Mouse (Mus musculus) thymus, postnatal 25 days (tissue): ENCODE results near the gene Gm20422.
"Not testable (repeated sequence)": the region's sequence is repeated elsewhere in the genome, so short reads cannot be mapped to it uniquely, and the experiment has no call there.

Source experiments
- DNase-seq: peaks from one replicate; pipeline ENCODE4 v3.0.0; 2022

The Gm20422 gene

DNA sequence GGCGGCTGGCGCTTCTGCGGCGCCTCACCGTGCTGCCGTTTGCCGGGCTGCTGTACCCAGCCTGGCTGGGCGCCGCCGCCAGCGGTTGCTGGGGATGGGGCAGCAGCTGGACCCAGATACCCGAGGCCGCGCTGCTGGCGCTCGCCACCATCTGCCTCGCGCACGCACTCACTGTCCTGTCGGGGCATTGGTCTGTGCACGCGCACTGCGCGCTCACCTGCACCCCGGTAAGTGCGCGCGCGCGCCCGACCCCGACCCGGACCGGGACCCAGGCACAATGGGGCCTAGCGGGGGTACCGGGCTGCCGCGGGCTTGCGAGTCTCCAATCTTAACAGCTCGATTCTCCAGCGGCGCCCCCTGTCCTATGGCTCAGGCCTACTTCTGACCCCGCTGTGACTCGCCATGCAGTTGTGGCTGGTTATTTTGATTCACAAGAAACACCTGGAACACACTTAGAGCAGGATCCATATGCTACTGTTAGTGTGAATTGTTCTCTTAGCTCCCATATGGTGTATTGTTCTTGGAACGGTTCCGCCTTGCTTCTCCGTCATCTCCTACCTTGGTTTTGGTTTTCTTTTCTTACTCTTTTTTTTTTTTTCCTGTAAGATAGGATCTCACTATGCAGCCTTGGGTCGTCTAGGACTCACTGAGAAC, 16.9 kb upstream of the Gm20422 start:
- DNase-seq = no peak

DNA sequence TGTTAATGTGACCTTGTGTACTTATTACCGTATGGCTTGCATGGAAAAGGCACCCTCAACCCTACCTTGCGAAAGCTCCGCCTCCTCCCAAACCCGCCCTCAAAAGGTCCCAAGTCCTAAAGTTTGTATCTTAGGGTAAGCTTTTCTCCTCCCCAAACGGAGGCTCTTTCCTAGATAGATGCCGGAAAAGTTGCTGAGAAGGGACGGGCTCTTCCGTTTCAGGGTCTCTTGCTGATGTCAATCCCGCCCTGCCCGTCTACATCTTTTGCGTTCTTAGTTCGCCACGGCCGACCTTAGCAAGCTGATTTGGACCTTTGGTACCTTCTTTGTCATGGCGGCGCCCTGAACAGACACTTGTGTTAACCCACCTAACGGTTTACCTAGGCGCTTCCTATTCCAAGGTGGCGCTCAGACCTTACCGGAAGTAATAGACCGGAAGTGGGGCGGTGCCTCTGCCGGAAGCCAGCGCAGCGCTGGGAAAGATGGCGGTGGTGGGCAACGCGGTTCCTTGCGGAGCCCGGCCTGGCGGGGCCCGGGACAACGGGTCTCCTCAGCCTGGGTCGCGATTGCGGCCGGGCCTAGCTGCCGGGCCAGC, 16.2 kb upstream of the Gm20422 start, which contains the start of the genes Atp13a1 and Zfp866:
TSS of gene Atp13a1 (plus strand) at position 391 of the 595 bp plus-strand sequence.
TSS of gene Zfp866 (minus strand) at position 406 of the 595 bp plus-strand sequence.
- peak; percentile 91 for DNase-seq

DNA sequence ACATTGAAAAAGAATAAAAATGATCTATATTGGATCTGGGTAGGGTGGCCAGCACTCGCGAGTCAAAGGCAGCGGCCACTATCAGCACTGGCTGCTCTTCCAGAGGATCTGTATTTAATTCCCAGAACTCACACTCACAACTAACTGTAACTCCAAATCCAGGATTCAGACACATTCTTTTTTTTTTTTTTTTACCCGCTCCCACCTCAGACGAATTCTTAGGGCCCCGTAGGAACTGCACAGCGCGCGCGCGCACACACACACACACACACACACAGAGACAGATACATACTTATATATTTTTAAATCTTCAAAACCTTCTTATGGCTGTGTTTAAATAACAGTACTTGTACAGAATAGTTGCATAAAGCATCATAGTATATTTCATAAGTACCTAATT, 15.7 kb upstream of the Gm20422 start:
- no peak for DNase-seq

DNA sequence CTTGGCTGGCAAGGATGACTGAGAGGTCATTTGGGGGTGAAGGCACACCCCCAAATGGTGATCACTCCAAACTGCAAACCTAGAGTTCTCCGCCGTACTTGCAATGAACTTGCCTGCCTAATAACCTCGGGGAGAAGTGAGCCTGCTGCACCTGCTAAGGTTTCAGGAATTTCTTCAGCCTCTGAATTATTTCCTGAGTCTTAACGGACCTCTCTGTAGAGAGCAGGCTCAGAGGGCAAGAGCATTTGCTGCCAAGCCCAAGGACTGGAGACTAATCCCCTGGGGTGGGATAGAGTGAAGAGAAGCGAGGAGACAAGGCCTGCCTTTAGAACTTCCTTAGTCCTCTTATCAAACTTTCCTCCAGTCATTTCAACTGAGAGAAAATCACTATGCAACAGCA, 15.0 kb upstream of the Gm20422 start:
- DNase-seq = no peak

DNA sequence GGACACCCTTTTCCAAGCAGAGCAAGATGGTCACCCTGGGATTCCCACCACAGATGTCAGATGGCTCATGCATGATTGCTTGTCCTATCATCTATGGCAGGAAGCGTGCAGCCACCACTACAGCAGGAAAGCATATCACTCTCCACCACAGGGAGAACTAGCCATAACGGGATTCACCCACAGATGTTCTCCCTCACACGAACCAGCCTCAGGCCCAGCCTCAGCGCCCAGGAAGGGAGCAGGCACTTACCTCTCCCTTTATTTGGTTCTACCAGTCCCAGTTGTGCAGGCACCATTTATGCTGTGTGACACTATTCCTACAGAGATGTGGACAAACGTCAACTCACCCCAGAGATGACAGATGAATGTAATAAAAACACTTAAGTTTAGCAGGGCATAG, 14.4 kb upstream of the Gm20422 start:
- no peak for DNase-seq

DNA sequence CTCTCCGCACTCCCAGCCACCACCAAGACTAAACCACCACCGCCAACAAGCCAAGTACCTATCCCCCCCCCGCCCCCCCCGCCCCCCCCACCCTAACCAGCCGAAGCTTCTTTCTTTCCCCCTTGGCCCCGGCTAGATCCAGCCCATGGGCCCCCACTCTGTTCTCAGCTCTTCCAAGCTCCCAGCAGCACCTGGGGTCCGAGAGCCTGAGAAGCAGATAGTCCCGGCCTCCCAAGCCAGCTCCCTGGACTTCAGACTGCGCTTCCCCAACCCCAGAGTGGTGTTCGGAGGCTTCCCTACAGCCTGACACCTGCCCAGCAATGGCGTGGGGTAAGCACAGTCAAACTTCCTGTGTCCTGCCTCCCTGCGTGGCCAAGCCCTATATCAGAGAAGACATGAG, 2.4 kb upstream of the Gm20422 start:
- no peak for DNase-seq

DNA sequence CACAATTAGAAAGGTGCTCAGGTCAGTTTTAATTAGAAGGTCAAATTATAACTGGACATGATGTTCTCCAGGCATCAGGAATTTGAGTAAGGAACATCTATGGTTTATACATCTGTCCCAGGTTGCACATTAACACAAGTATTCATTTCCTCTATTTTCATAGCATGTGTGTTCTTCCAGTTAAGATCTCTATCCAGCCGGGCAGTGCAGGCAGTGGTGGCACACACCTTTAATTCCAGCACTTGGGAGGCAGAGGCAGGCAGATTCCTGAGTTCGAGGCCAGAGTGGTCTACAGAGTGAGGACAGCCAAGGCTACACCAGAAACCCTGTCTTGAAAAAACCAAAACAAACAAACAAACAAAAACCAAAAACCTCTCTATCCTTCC, 456 bp upstream of the Gm20422 start:
- DNase-seq = no peak

DNA sequence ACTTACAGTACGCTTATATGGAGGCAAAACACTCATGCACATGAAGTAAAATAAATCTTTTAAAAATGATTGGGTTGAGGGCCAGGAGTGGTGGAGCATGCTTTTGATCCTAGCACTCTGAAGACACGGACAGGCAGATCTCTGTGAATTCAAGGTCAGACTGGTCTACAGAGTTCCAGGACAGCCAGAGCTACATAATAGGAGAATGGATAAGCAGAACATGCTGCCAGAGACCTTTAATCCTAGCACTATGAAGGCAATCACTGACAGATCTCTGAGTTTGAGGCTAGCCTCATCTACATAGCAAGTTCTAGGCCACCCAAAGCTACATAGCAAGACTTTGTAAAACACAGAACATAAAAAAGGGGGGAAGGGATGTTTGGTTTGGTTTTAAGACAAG, 2.6 kb downstream of the Gm20422 start:
- DNase-seq = no peak

DNA sequence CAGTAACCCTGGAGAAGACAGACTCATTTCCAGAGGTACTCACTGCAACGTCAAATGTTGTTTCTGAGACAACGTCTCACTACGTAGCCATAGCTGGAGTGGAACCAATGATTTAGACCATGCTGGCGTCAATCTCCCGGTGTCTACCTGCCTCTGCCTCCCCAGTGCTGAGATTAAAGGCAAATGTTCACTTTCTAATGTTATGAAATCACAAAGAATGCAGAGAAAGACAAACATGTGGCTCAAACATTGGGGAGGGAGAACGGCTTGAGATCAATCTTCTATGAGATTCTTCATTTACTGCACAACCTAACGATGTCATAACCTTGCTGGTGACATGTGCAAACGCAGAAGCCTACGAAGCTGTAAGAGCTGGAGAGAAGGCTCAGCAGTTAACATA, 3.5 kb downstream of the Gm20422 start:
- no peak for DNase-seq

DNA sequence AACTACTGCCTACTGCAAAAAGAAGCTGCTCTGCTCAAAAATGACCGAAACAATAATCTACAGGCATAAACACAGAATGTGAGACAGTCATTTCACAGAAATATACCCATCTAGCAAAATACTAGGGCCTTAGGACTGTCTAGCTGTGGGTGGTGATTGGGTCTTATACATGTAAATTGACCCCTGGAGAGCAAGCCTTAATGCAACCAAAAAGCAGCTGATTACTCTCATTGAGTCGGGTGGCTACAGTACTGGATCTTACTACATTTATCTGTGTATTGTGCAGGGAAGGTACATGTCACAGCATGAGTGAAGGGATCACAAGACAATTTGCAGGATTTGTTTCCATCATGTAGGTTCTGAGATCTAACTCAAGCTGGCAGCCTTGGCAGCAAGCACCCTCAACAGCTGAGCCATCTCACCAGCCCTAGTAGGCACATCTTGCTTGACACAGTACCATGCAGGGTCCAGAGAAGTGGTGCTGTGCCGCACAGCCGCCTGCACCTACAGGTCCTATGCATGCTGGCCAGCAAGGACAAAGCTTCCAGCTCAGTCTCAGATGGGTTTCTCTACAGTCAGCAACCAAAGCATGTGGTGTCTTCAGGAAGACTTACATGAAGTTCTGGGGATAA, 12.8 kb downstream of the Gm20422 start:
- no peak for DNase-seq

DNA sequence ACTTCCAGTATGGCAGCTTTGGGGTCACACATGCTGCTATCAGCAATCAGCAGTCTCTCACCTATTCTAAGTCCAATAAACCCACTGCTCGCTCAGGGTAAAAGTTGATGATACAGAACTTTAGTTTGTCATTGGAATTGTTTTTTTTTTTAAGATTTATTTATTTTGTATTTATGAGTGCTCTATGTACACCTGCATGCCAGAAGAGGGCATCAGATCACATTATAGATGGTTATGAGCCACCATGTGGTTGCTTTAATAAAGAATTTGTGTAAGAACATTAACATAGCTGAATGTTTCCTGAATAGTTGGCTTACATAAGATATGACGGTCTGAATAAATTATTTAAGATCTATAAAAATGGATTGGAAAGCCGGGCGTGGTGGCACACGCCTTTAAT, 16.4 kb downstream of the Gm20422 start:
- no peak for DNase-seq

DNA sequence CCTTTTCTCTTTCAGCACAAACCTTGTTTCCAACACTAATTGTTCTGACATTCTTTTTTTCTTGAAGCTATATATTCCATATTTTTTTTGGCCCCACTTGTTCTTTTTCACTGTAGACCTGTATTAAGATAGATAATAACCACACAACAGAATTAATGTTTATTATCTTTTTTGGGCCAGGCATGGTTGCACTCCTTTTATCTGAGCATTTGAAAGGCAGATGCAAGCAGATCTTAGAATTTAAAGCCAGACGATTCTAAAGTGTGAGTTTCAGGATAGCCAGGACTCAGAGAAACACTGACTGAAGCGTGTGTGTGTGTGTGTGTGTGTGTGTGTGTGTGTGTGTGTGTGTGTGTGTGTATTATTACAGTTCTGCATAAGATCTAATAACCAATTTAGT, 22.2 kb downstream of the Gm20422 start:
- no peak for DNase-seq

DNA sequence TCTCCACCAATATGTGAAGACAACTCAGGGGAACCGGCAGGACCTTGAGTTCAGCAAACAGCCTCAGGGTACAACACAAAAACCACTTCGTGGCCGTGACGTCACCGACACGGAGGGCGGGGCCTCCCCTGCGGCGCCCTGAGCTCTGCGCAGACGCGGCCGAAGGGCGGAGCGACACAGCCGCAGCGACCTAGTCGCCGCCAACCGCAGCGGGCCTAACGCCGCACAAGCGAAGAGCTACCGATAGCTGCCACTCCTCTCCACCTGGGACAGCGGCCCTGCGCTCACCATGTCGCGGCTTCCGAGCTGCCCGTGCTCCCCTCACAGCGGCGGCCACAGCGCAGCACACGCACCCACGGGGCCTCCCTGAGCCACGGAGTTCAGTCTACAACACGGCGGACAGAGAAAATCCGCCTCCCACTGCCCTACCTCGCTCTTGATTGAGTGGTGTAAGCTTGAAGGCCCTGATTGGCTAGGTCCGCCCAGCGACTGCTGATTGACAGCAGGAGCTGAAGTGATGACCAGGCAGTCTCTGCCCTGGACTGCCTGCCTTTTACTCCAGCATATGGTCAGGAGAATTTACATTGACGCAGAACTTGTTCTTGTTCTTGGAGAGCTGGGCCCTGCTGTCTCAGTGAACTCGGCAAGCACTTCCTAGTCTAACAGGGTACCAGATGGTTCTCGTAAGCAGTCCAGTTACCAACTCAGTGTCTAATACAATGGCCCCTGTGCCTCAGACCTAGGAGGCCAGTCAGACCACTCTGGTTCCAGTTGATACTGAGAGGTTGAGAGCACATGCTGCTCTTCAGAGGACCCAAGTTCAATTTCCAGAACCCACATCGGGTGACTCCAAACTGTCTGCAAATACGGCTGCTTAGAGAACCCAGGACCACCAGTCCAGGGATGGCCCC, 24.9 kb downstream of the Gm20422 start, which contains the start of gene Zfp963:
TSS of gene Zfp963 (minus strand) at position 427 of the 911 bp plus-strand sequence.
- DNase-seq = peak; percentile 98

DNA sequence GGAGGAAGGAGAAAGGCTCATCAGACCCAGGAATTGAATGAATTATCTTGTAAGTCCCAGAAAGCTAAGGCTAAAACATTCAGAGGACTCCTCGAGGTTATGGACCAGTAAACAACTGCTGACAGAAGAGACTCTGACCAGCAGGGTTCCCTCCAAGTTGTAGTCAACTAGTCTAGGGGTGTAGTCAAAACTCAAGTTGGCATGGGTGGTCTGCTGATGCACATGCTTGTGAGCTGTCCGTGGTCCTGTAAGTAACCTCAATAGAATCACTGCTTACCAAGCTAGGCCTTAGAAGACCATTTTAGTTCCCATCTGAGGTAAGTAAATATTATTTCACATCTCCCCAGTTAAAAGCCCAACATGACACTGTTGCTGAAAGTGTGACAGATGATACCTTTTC, 33.5 kb downstream of the Gm20422 start:
- DNase-seq = no peak

DNA sequence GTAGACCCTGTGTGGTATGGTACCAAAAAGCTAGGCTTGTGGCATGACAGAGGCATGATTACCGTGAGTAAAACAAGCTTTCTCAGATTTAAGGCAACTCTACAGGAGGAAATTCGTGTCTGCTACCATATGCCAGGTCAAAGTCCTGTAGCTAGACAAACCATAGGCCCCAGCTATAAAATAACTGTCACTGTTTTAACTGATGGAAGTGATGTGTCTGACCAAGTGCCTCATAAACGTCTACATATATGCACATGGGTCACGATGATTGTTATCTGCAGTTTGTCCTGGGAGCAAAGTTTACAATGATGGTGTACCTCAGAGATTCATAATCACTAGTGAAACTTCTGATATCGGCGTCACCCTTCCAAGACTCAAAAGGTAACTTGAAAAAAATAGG, 33.9 kb downstream of the Gm20422 start:
- DNase-seq = no peak

DNA sequence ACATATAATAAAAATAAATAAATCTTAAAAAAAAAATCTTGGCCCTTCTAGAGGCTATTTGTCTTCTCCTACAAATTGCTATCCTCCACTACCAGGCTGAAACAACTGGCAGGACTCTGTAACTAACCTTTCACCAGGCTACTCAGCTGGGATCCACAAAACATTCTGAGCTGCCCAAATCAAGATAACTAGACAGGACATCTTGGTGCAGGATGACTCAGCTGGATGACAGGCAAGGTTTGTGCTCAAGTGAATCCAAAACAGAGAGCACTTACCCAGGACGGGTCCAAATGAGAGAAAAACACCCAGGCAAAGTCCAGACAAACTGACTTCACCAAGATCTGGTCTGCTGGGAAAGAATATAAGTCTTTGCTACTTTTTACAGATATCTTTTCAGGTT, 39.2 kb downstream of the Gm20422 start:
- DNase-seq = no peak

DNA sequence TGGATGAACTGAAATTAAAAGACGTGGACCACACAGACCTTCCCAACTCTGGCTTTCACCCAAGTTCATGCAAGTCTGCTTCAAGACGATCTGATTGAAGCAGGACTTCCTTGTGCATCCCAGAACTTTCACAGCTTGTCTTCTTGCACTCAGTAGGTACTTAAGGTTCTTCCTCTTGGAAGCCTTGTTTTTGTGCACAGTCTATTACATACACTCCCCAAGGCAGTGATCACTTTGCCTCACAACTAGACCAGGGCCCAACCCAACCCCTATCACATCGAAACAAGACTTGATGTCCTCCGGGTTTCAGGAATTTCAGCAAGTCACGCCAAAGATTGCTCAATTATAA, 57.5 kb downstream of the Gm20422 start:
- no peak for DNase-seq

DNA sequence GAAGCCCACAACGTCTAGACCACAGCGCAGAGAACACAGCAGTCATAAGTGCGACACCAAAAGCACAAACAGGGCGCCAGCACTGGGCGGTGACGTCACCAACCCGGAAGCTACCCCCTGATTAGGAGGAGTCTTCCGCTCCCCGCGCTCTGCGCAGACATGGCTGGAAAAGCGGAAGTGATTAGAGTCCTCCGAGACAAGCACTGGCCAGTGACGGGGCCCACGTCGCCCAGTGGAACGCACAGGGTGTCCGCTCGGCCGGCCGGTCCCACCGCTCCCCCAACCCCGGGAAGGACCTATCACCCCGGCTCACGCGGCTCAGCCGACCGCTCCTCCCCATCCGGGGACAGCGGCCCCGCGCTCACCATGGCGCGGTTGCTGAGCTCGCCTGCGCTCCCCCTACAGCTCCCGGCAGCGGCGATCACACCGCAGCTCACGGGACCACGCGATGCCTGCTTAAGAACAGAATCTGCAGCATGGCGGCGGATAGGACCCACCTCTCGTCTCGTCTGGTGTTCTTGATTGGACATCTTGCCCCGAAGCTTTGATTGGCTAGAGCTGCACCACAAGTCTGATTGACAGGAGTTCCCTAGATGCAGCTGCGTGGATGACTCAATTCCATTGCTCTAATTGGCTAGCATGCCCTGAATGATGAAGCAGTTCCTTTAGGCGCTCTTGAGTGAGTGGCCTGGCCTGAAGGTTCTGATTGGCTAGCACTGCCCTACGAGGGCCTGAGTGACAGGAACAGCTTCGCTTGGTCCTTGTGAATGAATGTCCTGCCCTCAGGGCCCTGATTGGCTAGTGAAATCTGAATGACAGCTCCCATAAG, 58.1 kb downstream of the Gm20422 start:
- peak; percentile 92 for DNase-seq

DNA sequence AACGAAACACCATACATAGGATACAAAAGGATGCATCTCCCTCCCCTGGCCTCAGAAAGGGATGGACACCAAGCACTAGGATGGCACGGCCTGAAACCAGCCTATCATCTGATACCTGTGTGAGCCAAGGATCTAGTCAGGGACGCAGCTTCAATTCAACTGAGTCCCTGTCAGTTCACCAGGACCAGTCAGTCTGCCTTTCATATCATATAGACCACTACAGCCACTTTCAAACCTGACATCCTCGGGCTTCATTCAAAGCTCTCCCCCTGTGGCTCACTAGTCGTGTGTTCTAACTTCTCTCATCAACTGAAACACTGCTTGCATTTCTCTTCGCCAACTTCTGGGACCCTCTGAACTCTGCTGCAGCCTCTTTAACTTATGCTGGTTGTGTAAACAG, 59.3 kb downstream of the Gm20422 start:
- no peak for DNase-seq

DNA sequence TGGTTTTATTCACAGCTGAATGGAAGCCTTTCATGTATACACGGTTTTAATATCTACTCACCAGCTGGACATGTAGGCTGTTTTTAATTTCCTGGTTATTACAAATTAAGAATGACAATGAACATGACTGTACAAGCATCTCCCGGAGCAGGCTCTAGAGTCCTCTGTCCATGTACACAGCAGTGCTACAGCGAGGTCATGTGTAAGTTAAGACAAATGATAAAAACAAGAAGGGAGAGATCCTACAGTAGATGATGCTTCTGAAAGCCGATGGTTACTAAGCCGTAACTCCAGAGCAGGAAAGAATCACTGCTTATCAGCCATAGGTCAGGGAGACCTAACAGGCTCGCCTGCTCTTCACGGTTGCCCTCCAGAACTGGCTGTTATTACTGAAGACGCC, 61.2 kb downstream of the Gm20422 start:
- no peak for DNase-seq

DNA sequence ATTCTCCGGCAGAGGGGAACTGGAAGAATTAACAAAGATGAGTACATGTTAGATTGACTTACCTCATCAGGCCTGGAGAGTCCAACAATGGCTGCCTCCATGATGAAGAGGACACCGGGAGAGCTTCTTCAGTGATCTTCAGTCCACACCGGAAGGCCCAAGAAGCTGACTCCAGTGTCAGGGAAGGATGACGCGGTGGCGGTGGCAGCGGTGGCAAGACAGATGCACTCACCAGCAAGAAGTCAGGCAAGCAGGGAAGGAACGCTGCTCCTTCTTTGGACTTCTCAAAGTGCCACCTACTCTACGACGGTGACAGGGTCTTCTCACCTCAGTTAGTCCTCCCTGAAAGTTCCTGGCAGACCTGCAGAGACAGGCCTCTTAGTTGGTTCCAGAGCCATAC, 64.1 kb downstream of the Gm20422 start, which contains the start of gene Zfp869:
TSS of gene Zfp869 (minus strand) at position 101 of the 400 bp plus-strand sequence.
- DNase-seq = not testable (repeated sequence)

DNA sequence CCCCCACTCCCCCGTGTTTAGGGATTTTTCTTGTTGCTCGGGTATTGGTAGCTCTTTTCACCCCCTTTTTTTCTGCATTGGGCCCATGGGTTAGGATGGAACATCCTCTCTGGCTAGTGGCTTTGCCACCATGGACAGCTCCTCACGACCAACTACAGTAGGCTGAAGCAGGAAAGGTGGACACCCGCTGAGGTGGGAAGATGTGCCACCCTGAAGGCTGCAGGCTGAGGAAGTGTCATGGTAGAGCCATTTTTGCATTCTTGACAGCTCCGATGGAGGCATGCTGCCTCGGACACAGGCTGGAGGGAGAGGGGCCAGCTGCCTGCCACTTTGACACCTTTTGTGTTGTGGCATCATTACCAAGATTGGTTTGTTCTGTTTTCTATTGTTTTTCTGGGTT, 72.9 kb downstream of the Gm20422 start:
- no peak for DNase-seq
